Mouse (Mus musculus) forebrain, embryonic 12.5 days (tissue): Measurements from ENCODE around the gene Sash1. TPM values are rescaled to one million over a fixed set of nuclear protein-coding genes. Genes with fewer than 3 reads are reported as not detected.
A peak's percentile ranks its signal among the peaks of the same experiment; 100 is the strongest.

ENCODE experiments used
- ATAC-seq: fragments of 200-750 bp; cut with Nextera tagmentation; 2 replicates; pipeline ENCODE4 v1.8.0; 2017; ENCODE audit warnings: moderate TSS enrichment; ENCODE audit not compliant: low FRiP score
- H3K27ac ChIP-seq: fragments of 300-500 bp; sonication (generic); 2 replicates; pipeline ENCODE4 v1.5.1; 2016; ENCODE audit warnings: mild to moderate bottlenecking
- H3K27me3 ChIP-seq: fragments of 300-500 bp; sonication (generic); 2 replicates; pipeline ENCODE4 v1.6.1; 2016; ENCODE audit warnings: mild to moderate bottlenecking
- H3K36me3 ChIP-seq: fragments of 300-500 bp; sonication (generic); replicated peaks from 2 replicates; pipeline ENCODE4 v1.6.1; 2016; ENCODE audit warnings: mild to moderate bottlenecking
- H3K4me1 ChIP-seq: fragments of 300-500 bp; sonication (generic); 2 replicates; pipeline ENCODE4 v1.6.1; 2016
- H3K4me2 ChIP-seq: fragments of 300-500 bp; sonication (generic); 2 replicates; pipeline ENCODE4 v1.6.1; 2016; ENCODE audit warnings: mild to moderate bottlenecking, moderate library complexity
- H3K4me3 ChIP-seq: fragments of 300-500 bp; sonication (generic); replicated peaks from 2 replicates; pipeline ENCODE4 v1.5.1; 2016; ENCODE audit warnings: mild to moderate bottlenecking
- H3K9ac ChIP-seq: fragments of 300-500 bp; sonication (generic); 2 replicates; pipeline ENCODE4 v1.6.1; 2016; ENCODE audit warnings: mild to moderate bottlenecking
- H3K9me3 ChIP-seq: fragments of 300-500 bp; sonication (generic); 2 replicates; pipeline ENCODE4 v1.6.1; 2016
- WGBS: fragments of 180-500 bp; shearing (Covaris S2); methylation state at CpG from one replicate; pipeline ENCODE4 v1.1.7; 2016; 5-methylcytosine and 5-hydroxymethylcytosine counted together
- polyA plus RNA-seq: library from polyadenylated mRNA; unstranded; fragments of >200 nt; fragmentation: Nextera tagmentation; extraction: Ambion mirVana; gene quantifications from 2 replicates; pipeline ENCODE4 v1.2.1, GENCODE M21; 2016

The Sash1 gene
- polyA plus RNA-seq, 1 experiment from 2014 or later = 4.6 TPM

- H3K27ac ChIP-seq = no peak overlapping the region
Observed at GRCm38 (mm10) chr10:8826303-8826702, 59.6 kb downstream of the Sash1 start.

DNA sequence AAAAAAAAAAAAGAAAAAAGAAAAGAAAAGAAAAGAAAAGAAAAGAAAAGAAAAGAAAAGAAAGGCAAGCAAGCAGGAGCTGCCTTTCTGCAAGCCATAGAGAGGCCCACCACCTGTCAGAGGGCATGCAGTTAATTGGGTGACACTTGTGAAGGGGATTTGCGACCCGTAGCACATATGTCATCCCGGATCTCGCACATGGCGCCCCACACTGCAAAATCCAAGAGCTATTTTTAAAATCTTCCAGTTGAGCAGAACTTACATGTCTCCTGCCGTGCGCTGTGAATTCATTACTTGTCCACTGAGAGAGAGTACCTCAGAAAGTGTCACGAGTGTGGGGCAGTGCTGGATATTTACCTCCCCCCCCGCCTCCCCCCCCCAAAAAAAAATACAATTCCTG is 60.0 kb downstream of the Sash1 start:
- Histone ChIP-seq H3K27ac (no peak overlapping the region), H3K4me2 (0 out of 2 replicates have a peak overlapping the region, but pooled peaks have one; percentile 1), H3K4me1 (peaks cover 10% of the 10 kb centered on the region), H3K4me3 (no peak overlapping the region), H3K9ac (no peak overlapping the region), H3K27me3 (peaks cover 5% of the 10 kb centered on the region; the same call in 1 of the 2 replicates), H3K9me3 (no peaks in the 10 kb centered on the region), H3K36me3 (no peaks in the 10 kb centered on the region)
- 37% methylated on average over 9 of the region's 9 CpGs for WGBS
- peak; percentile 78 for ATAC-seq

More at GRCm38 (mm10) chr10:8826303-8826702, 59.6 kb downstream of the Sash1 start:
- Histone ChIP-seq H3K27me3 (peaks cover 5% of the 10 kb centered on the region; the same call in 1 of the 2 replicates), H3K4me2 (0 out of 2 replicates have a peak overlapping the region, but pooled peaks have one; percentile 1), H3K4me1 (peaks cover 10% of the 10 kb centered on the region), H3K9ac (no peak overlapping the region), H3K4me3 (no peak overlapping the region), H3K36me3 (no peaks in the 10 kb centered on the region), H3K9me3 (no peaks in the 10 kb centered on the region)
- WGBS = 22% methylated on average over 10 of the region's 10 CpGs
- ATAC-seq = peak; percentile 37; the same call in 1 of the 2 replicates

GRCm38 (mm10) chr10:8818066-8818465 is 67.8 kb downstream of the Sash1 start:
- H3K4me2 ChIP-seq = no peak overlapping the region
- WGBS = 84% methylated on average over 5 of the region's 5 CpGs
- H3K9ac ChIP-seq = no peak overlapping the region

GRCm38 (mm10) chr10:8813984-8814578 is 71.8 kb downstream of the Sash1 start:
- Histone ChIP-seq H3K4me1 (peaks cover 7% of the 10 kb centered on the region; the same call in 1 of the 2 replicates), H3K27me3 (no peaks in the 10 kb centered on the region), H3K4me3 (no peak overlapping the region), H3K36me3 (peaks cover 5% of the 10 kb centered on the region), H3K4me2 (no peak overlapping the region), H3K9me3 (no peaks in the 10 kb centered on the region), H3K9ac (no peak overlapping the region), H3K27ac (no peak overlapping the region)
- ATAC-seq = no peak
- WGBS = 78% methylated on average over 18 of the region's 18 CpGs

More at GRCm38 (mm10) chr10:8818066-8818465, 67.8 kb downstream of the Sash1 start:
- no peak for ATAC-seq
- Histone ChIP-seq H3K4me1 (0 out of 2 replicates have a peak, but pooled peaks cover 3% of the 10 kb centered on the region), H3K36me3 (peaks cover 3% of the 10 kb centered on the region), H3K9me3 (no peaks in the 10 kb centered on the region), H3K27me3 (no peaks in the 10 kb centered on the region), H3K4me3 (no peak overlapping the region), H3K27ac (no peak overlapping the region)

- no peak for ATAC-seq
- peaks cover 7% of the 10 kb centered on the region; the same call in 1 of the 2 replicates for H3K4me1 ChIP-seq
- H3K36me3 ChIP-seq = peaks cover 5% of the 10 kb centered on the region
- WGBS = 89% methylated on average over 14 of the region's 14 CpGs
- no peak overlapping the region for H3K9ac ChIP-seq
- H3K4me2 ChIP-seq = no peak overlapping the region
- no peak overlapping the region for H3K4me3 ChIP-seq
- no peaks in the 10 kb centered on the region for H3K27me3 ChIP-seq
- no peaks in the 10 kb centered on the region for H3K9me3 ChIP-seq
- no peak overlapping the region for H3K27ac ChIP-seq
Observed at GRCm38 (mm10) chr10:8813259-8813658, 72.6 kb downstream of the Sash1 start.

DNA sequence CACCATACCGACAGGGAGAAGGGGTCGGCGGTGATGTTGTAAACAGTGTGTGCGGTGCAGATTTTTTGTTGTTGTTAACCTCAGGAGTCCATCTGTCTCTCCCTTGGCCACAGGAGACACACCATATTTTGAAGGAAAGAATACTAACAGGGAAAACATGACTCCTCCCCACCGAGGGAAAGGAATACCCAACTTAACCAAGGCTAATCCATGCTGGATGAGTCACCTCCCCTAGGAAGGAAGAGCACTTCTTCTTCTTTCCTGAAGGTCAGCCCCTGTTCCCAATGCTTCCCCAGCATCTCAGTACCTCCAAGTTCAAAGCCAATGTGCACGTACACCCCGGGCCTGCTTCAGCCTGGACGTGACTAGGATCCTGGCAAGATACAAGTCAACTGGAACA is 73.1 kb downstream of the Sash1 start:
- Histone ChIP-seq H3K4me1 (peaks cover 7% of the 10 kb centered on the region; the same call in 1 of the 2 replicates), H3K9ac (no peak overlapping the region), H3K9me3 (no peaks in the 10 kb centered on the region), H3K36me3 (peaks cover 5% of the 10 kb centered on the region), H3K4me2 (no peak overlapping the region), H3K27ac (no peak overlapping the region), H3K4me3 (no peak overlapping the region), H3K27me3 (no peaks in the 10 kb centered on the region)
- ATAC-seq = no peak
- WGBS = 89% methylated on average over 8 of the region's 8 CpGs

GRCm38 (mm10) chr10:8811261-8812039 is 74.4 kb downstream of the Sash1 start:
- ATAC-seq = no peak
- 89% methylated on average over 4 of the region's 4 CpGs for WGBS
- Histone ChIP-seq H3K4me2 (no peak overlapping the region), H3K9ac (no peak overlapping the region), H3K36me3 (peaks cover 5% of the 10 kb centered on the region), H3K9me3 (no peaks in the 10 kb centered on the region), H3K4me1 (peaks cover 4% of the 10 kb centered on the region; the same call in 1 of the 2 replicates), H3K27me3 (no peaks in the 10 kb centered on the region), H3K27ac (no peak overlapping the region), H3K4me3 (no peak overlapping the region)

DNA sequence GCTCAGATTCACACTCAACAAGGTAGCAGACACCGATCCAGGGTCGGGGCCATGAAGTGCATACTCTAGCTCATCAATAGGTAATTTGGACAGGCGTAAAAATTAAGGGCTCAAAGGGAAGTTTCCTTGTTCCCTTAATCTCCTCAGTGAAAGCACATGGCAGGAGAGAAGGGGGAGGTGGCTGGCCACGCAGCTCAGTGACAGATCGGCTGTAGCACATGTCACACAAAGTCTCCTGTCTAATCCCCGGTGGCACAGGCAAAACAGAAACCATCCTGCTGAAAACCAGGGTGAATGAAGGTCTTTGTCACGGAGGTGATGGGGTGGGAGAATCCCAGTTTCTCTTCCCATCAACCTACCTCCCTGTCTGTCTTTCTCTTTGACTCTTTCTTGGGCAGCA is 75.4 kb downstream of the Sash1 start:
- no peak overlapping the region for H3K27ac ChIP-seq
- no peak for ATAC-seq
- 55% methylated on average over 7 of the region's 7 CpGs for WGBS

GRCm38 (mm10) chr10:8808383-8808782 is 77.5 kb downstream of the Sash1 start:
- Histone ChIP-seq H3K4me3 (no peak overlapping the region), H3K27ac (no peak overlapping the region), H3K27me3 (no peaks in the 10 kb centered on the region), H3K36me3 (peaks cover 5% of the 10 kb centered on the region), H3K4me1 (peaks cover 15% of the 10 kb centered on the region), H3K9me3 (no peaks in the 10 kb centered on the region), H3K9ac (no peak overlapping the region), H3K4me2 (no peak overlapping the region)
- ATAC-seq = no peak
- 95% methylated on average over 10 of the region's 10 CpGs for WGBS

More for the DNA sequence above, 75.4 kb downstream of the Sash1 start:
- peaks cover 4% of the 10 kb centered on the region; the same call in 1 of the 2 replicates for H3K4me1 ChIP-seq
- H3K4me2 ChIP-seq = no peak overlapping the region
- H3K9ac ChIP-seq = no peak overlapping the region
- H3K4me3 ChIP-seq = no peak overlapping the region
- H3K27me3 ChIP-seq = no peaks in the 10 kb centered on the region
- H3K36me3 ChIP-seq = peaks cover 5% of the 10 kb centered on the region
- H3K9me3 ChIP-seq = no peaks in the 10 kb centered on the region

- Histone ChIP-seq H3K4me2 (no peak overlapping the region), H3K36me3 (no peaks in the 10 kb centered on the region), H3K4me3 (no peak overlapping the region), H3K27me3 (no peaks in the 10 kb centered on the region), H3K9me3 (no peaks in the 10 kb centered on the region), H3K27ac (no peak overlapping the region), H3K4me1 (peaks cover 15% of the 10 kb centered on the region), H3K9ac (no peak overlapping the region)
- 93% methylated on average over 9 of the region's 9 CpGs for WGBS
- no peak for ATAC-seq
Observed at GRCm38 (mm10) chr10:8807581-8807980, 78.3 kb downstream of the Sash1 start.

GRCm38 (mm10) chr10:8805402-8805801 is 80.5 kb downstream of the Sash1 start:
- no peak for ATAC-seq
- H3K27me3 ChIP-seq = no peaks in the 10 kb centered on the region
- H3K9me3 ChIP-seq = no peaks in the 10 kb centered on the region
- H3K4me2 ChIP-seq = no peak overlapping the region
- no peak overlapping the region for H3K4me3 ChIP-seq
- no peak overlapping the region for H3K27ac ChIP-seq
- WGBS = 94% methylated on average over 3 of the region's 3 CpGs
- H3K9ac ChIP-seq = no peak overlapping the region
- H3K4me1 ChIP-seq = peaks cover 27% of the 10 kb centered on the region
- H3K36me3 ChIP-seq = no peaks in the 10 kb centered on the region

- peaks cover under 1% of the 10 kb centered on the region; the same call in 1 of the 2 replicates for H3K9me3 ChIP-seq
- H3K27ac ChIP-seq = 0 out of 2 replicates have a peak overlapping the region, but pooled peaks have one; percentile 9
- H3K4me2 ChIP-seq = no peak overlapping the region
- H3K27me3 ChIP-seq = no peaks in the 10 kb centered on the region
- H3K9ac ChIP-seq = no peak overlapping the region
- 0 out of 2 replicates have a peak, but pooled peaks cover 1% of the 10 kb centered on the region for H3K36me3 ChIP-seq
- 49% methylated on average over 8 of the region's 8 CpGs for WGBS
- ATAC-seq = peak; percentile 61; the same call in 1 of the 2 replicates
- peaks cover 27% of the 10 kb centered on the region for H3K4me1 ChIP-seq
- H3K4me3 ChIP-seq = no peak overlapping the region
Observed at GRCm38 (mm10) chr10:8804292-8804691, 81.6 kb downstream of the Sash1 start.
